Comparison of ENCODE assay signal across 9 mouse cellular contexts in genomic region chr4:107817463-107817862, GRCm38 (mm10). TPM values are rescaled to one million over a fixed set of nuclear protein-coding genes. Genes with fewer than 3 reads are reported as not detected.
DNase-seq lines count a peak whose midpoint lies in the region; ATAC-seq and TF ChIP-seq lines count a peak whose summit lies in the region.
"Had no signal": no experiment of that assay in that cellular context is flagged by ENCODE, and none has a peak within 500 bp of the region (broad histone marks: within the 10 kb centered on the region; RNA-seq: fewer than 3 reads in every experiment).

No protein-coding gene starts in this region.

- no peaks in the 10 kb centered on the region for H3K9me3 ChIP-seq in lung, embryonic 15.5 days
- H3K9me3 ChIP-seq in embryonic facial prominence, embryonic 10.5 days = no peaks in the 10 kb centered on the region
- H3K9me3 ChIP-seq in hindbrain, embryonic 13.5 days = no peaks in the 10 kb centered on the region
- H3K9me3 ChIP-seq in midbrain, postnatal 0 days (ENCODE audit: low read length) = no peaks in the 10 kb centered on the region
- H3K9me3 ChIP-seq in liver, embryonic 11.5 days (ENCODE audit: control insufficient read depth, low read length) = no peaks in the 10 kb centered on the region

- peak; percentile 50; the same call in 1 of the 2 replicates for ATAC-seq in lung, embryonic 15.5 days (ENCODE audit: borderline replicate concordance, extremely low read depth, low FRiP score, low TSS enrichment)
- ATAC-seq in hindbrain, embryonic 13.5 days (ENCODE audit: low FRiP score) = peak; percentile 23
- no peak for ATAC-seq in midbrain, postnatal 0 days (ENCODE audit: low FRiP score)
- ATAC-seq in liver, embryonic 11.5 days (replicated peaks; ENCODE audit: low FRiP score) = no peak

- no peaks in the 10 kb centered on the region for H3K27me3 ChIP-seq in lung, embryonic 15.5 days
- no peaks in the 10 kb centered on the region for H3K27me3 ChIP-seq in embryonic facial prominence, embryonic 10.5 days (replicated peaks; ENCODE audit: low read depth, poor library complexity, severe bottlenecking)
- 0 out of 2 replicates have a peak, but pooled peaks cover 2% of the 10 kb centered on the region for H3K27me3 ChIP-seq in hindbrain, embryonic 13.5 days
- no peaks in the 10 kb centered on the region for H3K27me3 ChIP-seq in midbrain, postnatal 0 days (ENCODE audit: insufficient read depth, low read length)
- no peaks in the 10 kb centered on the region for H3K27me3 ChIP-seq in liver, embryonic 11.5 days (replicated peaks; ENCODE audit: control insufficient read depth, insufficient read depth, low read length)

- H3K9ac ChIP-seq in lung, embryonic 15.5 days = no peak overlapping the region
- H3K9ac ChIP-seq in hindbrain, embryonic 13.5 days = no peak overlapping the region
- H3K9ac ChIP-seq in midbrain, postnatal 0 days (replicated peaks; ENCODE audit: low read length, poor library complexity, severe bottlenecking) = no peak overlapping the region
- no peak overlapping the region for H3K9ac ChIP-seq in liver, embryonic 11.5 days (ENCODE audit: low read depth, low read length)

- no peak overlapping the region for H3K4me3 ChIP-seq in lung, embryonic 15.5 days
- no peak overlapping the region for H3K4me3 ChIP-seq in embryonic facial prominence, embryonic 10.5 days
- no peak overlapping the region for H3K4me3 ChIP-seq in hindbrain, embryonic 13.5 days
- H3K4me3 ChIP-seq in midbrain, postnatal 0 days (ENCODE audit: low read depth, low read length) = no peak overlapping the region
- no peak overlapping the region for H3K4me3 ChIP-seq in liver, embryonic 11.5 days (ENCODE audit: low read depth, low read length)

- TF ChIP-seq CTCF in midbrain, postnatal 0 days (IDR thresholded peaks at IDR 0.05) = no peak

- 30% methylated on average over 6 of the region's 6 CpGs for WGBS in lung, embryonic 15.5 days
- 65% methylated on average over 6 of the region's 6 CpGs for WGBS in embryonic facial prominence, embryonic 10.5 days
- 18% methylated on average over 6 of the region's 6 CpGs for WGBS in hindbrain, embryonic 13.5 days
- WGBS in midbrain, postnatal 0 days = 29% methylated on average over 6 of the region's 6 CpGs
- 44% methylated on average over 6 of the region's 6 CpGs for WGBS in liver, embryonic 11.5 days

- no peaks in the 10 kb centered on the region for H3K36me3 ChIP-seq in lung, embryonic 15.5 days
- peaks cover 36% of the 10 kb centered on the region for H3K36me3 ChIP-seq in embryonic facial prominence, embryonic 10.5 days (replicated peaks)
- peaks cover 34% of the 10 kb centered on the region for H3K36me3 ChIP-seq in hindbrain, embryonic 13.5 days
- peaks cover 8% of the 10 kb centered on the region; the same call in 1 of the 2 replicates for H3K36me3 ChIP-seq in midbrain, postnatal 0 days (ENCODE audit: insufficient read depth, low read length)
- H3K36me3 ChIP-seq in liver, embryonic 11.5 days (ENCODE audit: control insufficient read depth, insufficient read depth, low read length) = no peaks in the 10 kb centered on the region

- no peak overlapping the region for H3K4me2 ChIP-seq in lung, embryonic 15.5 days
- H3K4me2 ChIP-seq in hindbrain, embryonic 13.5 days = no peak overlapping the region
- no peak overlapping the region for H3K4me2 ChIP-seq in midbrain, postnatal 0 days (ENCODE audit: low read depth, low read length, poor library complexity, severe bottlenecking)
- H3K4me2 ChIP-seq in liver, embryonic 11.5 days = no peak overlapping the region

- DNase-seq in lung, postnatal 36 days = no peak
- no peak for DNase-seq in embryonic facial prominence, embryonic 10.5 days (ENCODE audit: low spot score)
- peak; percentile 82 for DNase-seq in midbrain, postnatal 0 days (ENCODE audit: low spot score)
- DNase-seq in embryo, embryonic 9.5 days (ENCODE audit: extremely low spot score) = no peak
- no peak for DNase-seq in liver
- DNase-seq in liver, embryonic 11.5 days (ENCODE audit: low spot score) = no peak
- DNase-seq: kidney, adult 9 months had no signal

- no peak overlapping the region for H3K27ac ChIP-seq in lung, embryonic 15.5 days
- peak overlapping the region; percentile 51 for H3K27ac ChIP-seq in embryonic facial prominence, embryonic 10.5 days (replicated peaks)
- peak overlapping the region; percentile 76 for H3K27ac ChIP-seq in hindbrain, embryonic 13.5 days
- H3K27ac ChIP-seq in midbrain, postnatal 0 days (ENCODE audit: low read depth, low read length) = no peak overlapping the region
- H3K27ac ChIP-seq in liver, embryonic 11.5 days (ENCODE audit: low read depth, low read length) = no peak overlapping the region

- H3K4me1 ChIP-seq in lung, embryonic 15.5 days = peaks cover 16% of the 10 kb centered on the region
- H3K4me1 ChIP-seq in embryonic facial prominence, embryonic 10.5 days = peaks cover 48% of the 10 kb centered on the region
- peaks cover 93% of the 10 kb centered on the region for H3K4me1 ChIP-seq in hindbrain, embryonic 13.5 days (replicated peaks)
- H3K4me1 ChIP-seq in midbrain, postnatal 0 days (ENCODE audit: insufficient read depth, low read length) = peaks cover 24% of the 10 kb centered on the region
- H3K4me1 ChIP-seq in liver, embryonic 11.5 days (replicated peaks; ENCODE audit: control insufficient read depth, insufficient read depth, low read length) = no peaks in the 10 kb centered on the region

RNA-seq across cellular contexts. Expression of gene Lrp8, which starts 15.4 kb away (rescaled TPM):
- 1.1 and 1.2 TPM in 2 replicates for polyA plus RNA-seq in lung, embryonic 15.5 days (2015; fragmentation: Nextera tagmentation; extraction: Ambion mirVana)
- 7.4 and 8.5 TPM in 2 replicates for polyA plus RNA-seq in embryonic facial prominence, embryonic 10.5 days (2016; fragmentation: Nextera tagmentation; extraction: Ambion mirVana)
- 38.4 and 41.7 TPM in 2 replicates for polyA plus RNA-seq in hindbrain, embryonic 13.5 days (2015; fragmentation: Nextera tagmentation; extraction: Ambion mirVana)
- total RNA-seq in midbrain, postnatal 0 days (2014; rRNA removed) = 74.1 and 78.5 TPM in 2 replicates
- polyA plus RNA-seq in midbrain, postnatal 0 days (2015; fragmentation: Nextera tagmentation; extraction: Ambion mirVana) = 31.9 and 35.2 TPM in 2 replicates
- polyA plus RNA-seq in liver, embryonic 11.5 days (2014; fragmentation: Nextera tagmentation; extraction: Ambion mirVana) = 5.3 and 5.9 TPM in 2 replicates

Comparison
In these comparisons a context has a peak if more than half of its experiments do, and no peak if none do; other contexts are left out.
1. ATAC-seq: peak in lung, embryonic 15.5 days (single experiment) and hindbrain, embryonic 13.5 days (single experiment); none in midbrain, postnatal 0 days (single experiment) and liver, embryonic 11.5 days (single experiment).
2. H3K27ac ChIP-seq: peak in embryonic facial prominence, embryonic 10.5 days (single experiment) and hindbrain, embryonic 13.5 days (single experiment); none in lung, embryonic 15.5 days (single experiment), midbrain, postnatal 0 days (single experiment) and liver, embryonic 11.5 days (single experiment).